Mouse (Mus musculus) lung, embryonic 15.5 days (tissue): ENCODE measurements at regions not wholly inside any gene's neighbourhood (a gene's known extent, or its start where the extent isn't known, plus 50 kb on each side); places are given as distances from the start of the nearest gene placed in this dataset.

ENCODE experiments used
- ATAC-seq: fragments of 200-750 bp; cut with Nextera tagmentation; 2 replicates; pipeline ENCODE4 v1.8.0; 2017; ENCODE audit warnings: moderate number of reproducible peaks, borderline replicate concordance; ENCODE audit not compliant: low FRiP score, low TSS enrichment; ENCODE audit errors: extremely low read depth
- H3K27ac ChIP-seq: fragments of 300-500 bp; sonication (generic); 2 replicates; pipeline ENCODE4 v1.5.1; 2015; ENCODE audit warnings: moderate library complexity, mild to moderate bottlenecking, inconsistent platforms
- H3K27me3 ChIP-seq: fragments of 300-500 bp; sonication (generic); 2 replicates; pipeline ENCODE4 v1.6.1; 2015; ENCODE audit warnings: inconsistent platforms
- H3K36me3 ChIP-seq: fragments of 300-500 bp; sonication (generic); 2 replicates; pipeline ENCODE4 v1.6.1; 2015; ENCODE audit warnings: inconsistent platforms
- H3K4me1 ChIP-seq: fragments of 300-500 bp; sonication (generic); 2 replicates; pipeline ENCODE4 v1.6.1; 2015; ENCODE audit warnings: inconsistent platforms
- H3K4me2 ChIP-seq: fragments of 300-500 bp; sonication (generic); 2 replicates; pipeline ENCODE4 v1.6.1; 2015; ENCODE audit warnings: inconsistent platforms, mild to moderate bottlenecking, moderate library complexity
- H3K4me3 ChIP-seq: fragments of 300-500 bp; sonication (generic); 2 replicates; pipeline ENCODE4 v1.5.1; 2015; ENCODE audit warnings: mild to moderate bottlenecking, inconsistent platforms
- H3K9ac ChIP-seq: fragments of 300-500 bp; sonication (generic); 2 replicates; pipeline ENCODE4 v1.6.1; 2015; ENCODE audit warnings: inconsistent platforms
- H3K9me3 ChIP-seq: fragments of 300-500 bp; sonication (generic); 2 replicates; pipeline ENCODE4 v1.6.1; 2016; ENCODE audit warnings: inconsistent platforms
- WGBS: fragments of 180-500 bp; shearing (Covaris S2); methylation state at CpG from one replicate; pipeline ENCODE4 v1.1.7; 2015; 5-methylcytosine and 5-hydroxymethylcytosine counted together

GRCm38 (mm10) chr12:99643016-99643415, 79.6 kb upstream of the Foxn3 start:
- no peak overlapping the region for H3K9ac ChIP-seq
- no peaks in the 10 kb centered on the region for H3K4me1 ChIP-seq
- no peaks in the 10 kb centered on the region for H3K36me3 ChIP-seq
- H3K27me3 ChIP-seq = no peaks in the 10 kb centered on the region
- WGBS = 95% methylated on average over 16 of the region's 16 CpGs
- H3K4me3 ChIP-seq = no peak overlapping the region
- no peak overlapping the region for H3K27ac ChIP-seq
- ATAC-seq = no peak
- peaks cover 8% of the 10 kb centered on the region; the same call in 1 of the 2 replicates for H3K9me3 ChIP-seq
- H3K4me2 ChIP-seq = no peak overlapping the region

GRCm38 (mm10) chr12:99642131-99642895, 78.9 kb upstream of the Foxn3 start:
- Histone ChIP-seq H3K27ac (no peak overlapping the region), H3K4me1 (no peaks in the 10 kb centered on the region), H3K4me2 (no peak overlapping the region), H3K4me3 (no peak overlapping the region), H3K36me3 (no peaks in the 10 kb centered on the region), H3K9ac (no peak overlapping the region), H3K9me3 (peaks cover 8% of the 10 kb centered on the region; the same call in 1 of the 2 replicates), H3K27me3 (no peaks in the 10 kb centered on the region)
- 80% methylated on average over 7 of the region's 7 CpGs for WGBS
- ATAC-seq = no peak

GRCm38 (mm10) chr12:99641278-99641677, 77.9 kb upstream of the Foxn3 start:
- no peak overlapping the region for H3K27ac ChIP-seq
- no peak overlapping the region for H3K4me3 ChIP-seq
- no peak overlapping the region for H3K9ac ChIP-seq
- WGBS = 49% methylated on average over 7 of the region's 9 CpGs
- H3K4me1 ChIP-seq = no peaks in the 10 kb centered on the region
- peaks cover 8% of the 10 kb centered on the region; the same call in 1 of the 2 replicates for H3K9me3 ChIP-seq
- peak overlapping the region; percentile 28 for H3K4me2 ChIP-seq
- no peak for ATAC-seq
- H3K27me3 ChIP-seq = no peaks in the 10 kb centered on the region
- no peaks in the 10 kb centered on the region for H3K36me3 ChIP-seq

GRCm38 (mm10) chr12:99640214-99641151, 77.1 kb upstream of the Foxn3 start:
- H3K4me2 ChIP-seq = peak overlapping the region; percentile 28
- H3K27me3 ChIP-seq = no peaks in the 10 kb centered on the region
- H3K9ac ChIP-seq = no peak overlapping the region
- no peak; the same call in 1 of the 2 replicates for ATAC-seq
- WGBS = 27% methylated on average over 18 of the region's 18 CpGs
- peaks cover 8% of the 10 kb centered on the region; the same call in 1 of the 2 replicates for H3K9me3 ChIP-seq
- no peaks in the 10 kb centered on the region for H3K36me3 ChIP-seq
- H3K4me3 ChIP-seq = no peak overlapping the region
- no peak overlapping the region for H3K27ac ChIP-seq
- no peaks in the 10 kb centered on the region for H3K4me1 ChIP-seq

GRCm38 (mm10) chr12:99639847-99640213, 76.4 kb upstream of the Foxn3 start:
- H3K4me2 ChIP-seq = no peak overlapping the region
- no peaks in the 10 kb centered on the region for H3K4me1 ChIP-seq
- WGBS = 47% methylated on average over 8 of the region's 8 CpGs
- no peak overlapping the region for H3K27ac ChIP-seq
- H3K36me3 ChIP-seq = no peaks in the 10 kb centered on the region
- no peak overlapping the region for H3K4me3 ChIP-seq
- ATAC-seq = no peak
- peaks cover 4% of the 10 kb centered on the region; the same call in 1 of the 2 replicates for H3K9me3 ChIP-seq
- H3K9ac ChIP-seq = no peak overlapping the region
- H3K27me3 ChIP-seq = no peaks in the 10 kb centered on the region

GRCm38 (mm10) chr12:99639118-99639517, 75.7 kb upstream of the Foxn3 start:
- 81% methylated on average over 3 of the region's 3 CpGs for WGBS
- no peak overlapping the region for H3K4me2 ChIP-seq
- no peaks in the 10 kb centered on the region for H3K27me3 ChIP-seq
- H3K9me3 ChIP-seq = no peaks in the 10 kb centered on the region
- no peak for ATAC-seq
- H3K4me3 ChIP-seq = no peak overlapping the region
- no peaks in the 10 kb centered on the region for H3K36me3 ChIP-seq
- no peak overlapping the region for H3K27ac ChIP-seq
- H3K9ac ChIP-seq = no peak overlapping the region
- H3K4me1 ChIP-seq = no peaks in the 10 kb centered on the region

GRCm38 (mm10) chr12:99637986-99638385, 74.6 kb upstream of the Foxn3 start:
- Histone ChIP-seq H3K4me3 (no peak overlapping the region), H3K9me3 (no peaks in the 10 kb centered on the region), H3K27ac (no peak overlapping the region), H3K9ac (no peak overlapping the region), H3K36me3 (no peaks in the 10 kb centered on the region), H3K27me3 (no peaks in the 10 kb centered on the region), H3K4me1 (no peaks in the 10 kb centered on the region), H3K4me2 (no peak overlapping the region)
- no peak for ATAC-seq
- 77% methylated on average over 5 of the region's 5 CpGs for WGBS

- no peak overlapping the region for H3K27ac ChIP-seq
- no peaks in the 10 kb centered on the region for H3K27me3 ChIP-seq
- no peak for ATAC-seq
- WGBS = 76% methylated on average over 3 of the region's 3 CpGs
- H3K9me3 ChIP-seq = no peaks in the 10 kb centered on the region
- no peak overlapping the region for H3K9ac ChIP-seq
- H3K36me3 ChIP-seq = no peaks in the 10 kb centered on the region
- H3K4me3 ChIP-seq = no peak overlapping the region
- no peaks in the 10 kb centered on the region for H3K4me1 ChIP-seq
- H3K4me2 ChIP-seq = no peak overlapping the region
Measured at GRCm38 (mm10) chr12:99636234-99636633, 72.9 kb upstream of the Foxn3 start.

GRCm38 (mm10) chr12:99635361-99635760, 72.0 kb upstream of the Foxn3 start:
- 59% methylated on average over 4 of the region's 4 CpGs for WGBS

GRCm38 (mm10) chr12:99634726-99635125, 71.3 kb upstream of the Foxn3 start:
- Histone ChIP-seq H3K9me3 (no peaks in the 10 kb centered on the region), H3K4me3 (no peak overlapping the region), H3K27ac (no peak overlapping the region), H3K36me3 (no peaks in the 10 kb centered on the region), H3K4me2 (no peak overlapping the region), H3K4me1 (no peaks in the 10 kb centered on the region), H3K27me3 (no peaks in the 10 kb centered on the region), H3K9ac (no peak overlapping the region)
- no peak for ATAC-seq
- WGBS = 92% methylated on average over 4 of the region's 4 CpGs

More at GRCm38 (mm10) chr12:99635361-99635760, 72.0 kb upstream of the Foxn3 start:
- Histone ChIP-seq H3K4me2 (no peak overlapping the region), H3K9me3 (no peaks in the 10 kb centered on the region), H3K27me3 (no peaks in the 10 kb centered on the region), H3K27ac (no peak overlapping the region), H3K9ac (no peak overlapping the region), H3K4me3 (no peak overlapping the region), H3K4me1 (no peaks in the 10 kb centered on the region), H3K36me3 (no peaks in the 10 kb centered on the region)
- ATAC-seq = no peak

- WGBS = 85% methylated on average over 10 of the region's 10 CpGs
- no peak overlapping the region for H3K9ac ChIP-seq
- no peak overlapping the region for H3K27ac ChIP-seq
- H3K9me3 ChIP-seq = no peaks in the 10 kb centered on the region
- no peaks in the 10 kb centered on the region for H3K4me1 ChIP-seq
- no peak for ATAC-seq
- H3K36me3 ChIP-seq = no peaks in the 10 kb centered on the region
- no peak overlapping the region for H3K4me3 ChIP-seq
- no peak overlapping the region for H3K4me2 ChIP-seq
- no peaks in the 10 kb centered on the region for H3K27me3 ChIP-seq
Measured at GRCm38 (mm10) chr12:99633678-99634077, 70.3 kb upstream of the Foxn3 start.

GRCm38 (mm10) chr12:99632988-99633387, 69.6 kb upstream of the Foxn3 start:
- Histone ChIP-seq H3K27ac (no peak overlapping the region), H3K27me3 (no peaks in the 10 kb centered on the region), H3K9ac (no peak overlapping the region), H3K36me3 (no peaks in the 10 kb centered on the region), H3K4me2 (no peak overlapping the region), H3K9me3 (no peaks in the 10 kb centered on the region), H3K4me1 (peaks cover 3% of the 10 kb centered on the region), H3K4me3 (no peak overlapping the region)
- ATAC-seq = no peak
- WGBS = 86% methylated on average over 6 of the region's 6 CpGs
